ENCODE assay signal across 11 mouse cellular contexts in the genomic region with DNA sequence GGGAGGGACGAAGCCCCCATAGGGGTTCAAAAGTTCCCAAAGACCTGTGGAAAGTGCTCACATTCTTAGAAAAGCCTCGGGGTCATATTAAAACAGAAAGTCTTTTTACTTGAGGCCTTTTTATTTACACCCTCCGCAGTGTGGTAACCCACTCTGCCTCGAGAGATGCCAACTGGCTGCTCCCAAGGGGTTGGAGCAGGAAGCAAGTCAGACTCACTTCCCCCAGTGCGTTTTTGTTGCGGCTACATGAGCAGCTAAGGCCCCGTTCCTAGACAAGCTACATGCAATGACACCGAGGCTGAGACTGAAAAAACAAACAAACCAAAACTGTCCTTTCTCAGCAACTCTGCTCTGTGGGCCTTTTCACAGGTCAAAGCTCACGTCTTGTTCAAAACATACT. TPM values are rescaled to one million over a fixed set of nuclear protein-coding genes. Genes with fewer than 3 reads are reported as not detected.
A peak's percentile ranks its signal among the peaks of the same experiment; 100 is the strongest.
DNase-seq lines count a peak whose midpoint lies in the region; ATAC-seq lines count a peak whose summit lies in the region.
"Had no signal": no experiment of that assay in that cellular context is flagged by ENCODE, and none has a peak within 500 bp of the region (broad histone marks: within the 10 kb centered on the region; RNA-seq: fewer than 3 reads in every experiment).

No protein-coding gene starts in this region.

- H3K36me3 ChIP-seq in liver, embryonic 11.5 days (ENCODE audit: control insufficient read depth, insufficient read depth, low read length): no peaks in the 10 kb centered on the region
- no peaks in the 10 kb centered on the region for H3K36me3 ChIP-seq in liver, embryonic 12.5 days
- no peaks in the 10 kb centered on the region for H3K36me3 ChIP-seq in embryonic facial prominence, embryonic 14.5 days (ENCODE audit: control insufficient read depth, insufficient read depth, low read length)

- no peaks in the 10 kb centered on the region for H3K27me3 ChIP-seq in liver, embryonic 11.5 days (replicated peaks; ENCODE audit: control insufficient read depth, insufficient read depth, low read length)
- peaks cover 10% of the 10 kb centered on the region for H3K27me3 ChIP-seq in liver, embryonic 12.5 days (replicated peaks)
- H3K27me3 ChIP-seq in embryonic facial prominence, embryonic 14.5 days (replicated peaks; ENCODE audit: control insufficient read depth, insufficient read depth, low read length): no peaks in the 10 kb centered on the region

- 64% methylated on average over 9 of the region's 9 CpGs for WGBS in liver, embryonic 11.5 days
- 52% methylated on average over 9 of the region's 9 CpGs for WGBS in liver, embryonic 12.5 days (ENCODE audit: insufficient replicate concordance)
- 40% methylated on average over 9 of the region's 9 CpGs for WGBS in embryonic facial prominence, embryonic 14.5 days

- no peak for ATAC-seq in liver, embryonic 11.5 days (replicated peaks; ENCODE audit: low FRiP score)
- no peak for ATAC-seq in liver, embryonic 12.5 days
- ATAC-seq in embryonic facial prominence, embryonic 14.5 days (ENCODE audit: low read depth): no peak

- no peak overlapping the region; the same call in 1 of the 2 replicates for H3K4me2 ChIP-seq in liver, embryonic 11.5 days
- H3K4me2 ChIP-seq in liver, embryonic 12.5 days: no peak overlapping the region
- H3K4me2 ChIP-seq in embryonic facial prominence, embryonic 14.5 days (ENCODE audit: low read depth, low read length): no peak overlapping the region

- H3K4me1 ChIP-seq in liver, embryonic 11.5 days (replicated peaks; ENCODE audit: control insufficient read depth, insufficient read depth, low read length): peaks cover 31% of the 10 kb centered on the region
- H3K4me1 ChIP-seq in liver, embryonic 12.5 days: peaks cover 67% of the 10 kb centered on the region
- peaks cover 16% of the 10 kb centered on the region for H3K4me1 ChIP-seq in embryonic facial prominence, embryonic 14.5 days (ENCODE audit: control insufficient read depth, insufficient read depth, low read length)

- no peaks in the 10 kb centered on the region for H3K9me3 ChIP-seq in liver, embryonic 11.5 days (ENCODE audit: control insufficient read depth, low read length)
- no peaks in the 10 kb centered on the region for H3K9me3 ChIP-seq in liver, embryonic 12.5 days (replicated peaks)
- no peaks in the 10 kb centered on the region for H3K9me3 ChIP-seq in embryonic facial prominence, embryonic 14.5 days (ENCODE audit: control insufficient read depth, low read length)

- 0 out of 2 replicates have a peak overlapping the region, but pooled peaks have one; percentile 13 for H3K27ac ChIP-seq in liver, embryonic 11.5 days (ENCODE audit: low read depth, low read length)
- no peak overlapping the region for H3K27ac ChIP-seq in liver, embryonic 12.5 days
- H3K27ac ChIP-seq in embryonic facial prominence, embryonic 14.5 days (replicated peaks; ENCODE audit: low read depth, low read length): peak overlapping the region; percentile 33; the same call in 1 of the 2 replicates

- DNase-seq in adrenal gland, postnatal 14 days: peak; percentile 40
- DNase-seq in adrenal gland, postnatal 36 days: no peak
- no peak for DNase-seq in liver, embryonic 11.5 days (ENCODE audit: low spot score)
- DNase-seq in embryonic facial prominence, embryonic 14.5 days (ENCODE audit: low spot score): no peak
- peak; percentile 74 for DNase-seq in naive thymus-derived CD4-positive, alpha-beta T cell, adult 2 months (ENCODE audit: low read depth)
- no peak for DNase-seq in adrenal gland, adult 2 months
- DNase-seq in cerebellum, adult 11-12 months: no peak
- DNase-seq: cerebellum, adult 8-10 months; kidney, adult 11 months; right cerebral cortex, postnatal 4 days had no signal

- no peak overlapping the region for H3K9ac ChIP-seq in liver, embryonic 11.5 days (ENCODE audit: low read depth, low read length)
- no peak overlapping the region for H3K9ac ChIP-seq in liver, embryonic 12.5 days
- no peak overlapping the region for H3K9ac ChIP-seq in embryonic facial prominence, embryonic 14.5 days (ENCODE audit: low read depth, low read length)

- H3K4me3 ChIP-seq in liver, embryonic 11.5 days (ENCODE audit: low read depth, low read length): no peak overlapping the region
- H3K4me3 ChIP-seq in liver, embryonic 12.5 days: no peak overlapping the region
- H3K4me3 ChIP-seq in embryonic facial prominence, embryonic 14.5 days (ENCODE audit: low read depth, low read length): no peak overlapping the region

RNA-seq across cellular contexts. Expression of a gene that starts 8.4 kb away (rescaled TPM):
- 27.7 and 30.8 TPM in 2 replicates for total RNA-seq in adrenal gland, postnatal 14 days (2021)
- 10 to 100 TPM; 31.2 to 38.0 TPM for total RNA-seq in adrenal gland, postnatal 36 days (2021)
- polyA plus RNA-seq in liver, embryonic 11.5 days (2014; fragmentation: Nextera tagmentation; extraction: Ambion mirVana): 26.2 and 28.7 TPM in 2 replicates
- polyA plus RNA-seq in liver, embryonic 12.5 days (2016; fragmentation: Nextera tagmentation; extraction: Ambion mirVana): 17.1 and 17.9 TPM in 2 replicates
- 51.0 and 55.9 TPM in 2 replicates for polyA plus RNA-seq in embryonic facial prominence, embryonic 14.5 days (2014; fragmentation: Nextera tagmentation; extraction: Ambion mirVana)
- 10 to 100 TPM; 19.9 to 34.0 TPM for total RNA-seq in adrenal gland, adult 2 months (2021)
- polyA plus RNA-seq in adrenal gland, adult 2 months (2012; rRNA removed): 25.1 and 39.2 TPM in 2 replicates

RNA-seq across cellular contexts. Expression of a gene that starts 53.5 kb away (rescaled TPM):
- total RNA-seq in adrenal gland, postnatal 14 days (2021): 80.3 and 82.7 TPM in 2 replicates
- total RNA-seq in adrenal gland, postnatal 36 days (2021): 10 to 100 TPM; 67.0 to 83.7 TPM
- 32.6 and 35.5 TPM in 2 replicates for polyA plus RNA-seq in liver, embryonic 11.5 days (2014; fragmentation: Nextera tagmentation; extraction: Ambion mirVana)
- 24.5 and 27.8 TPM in 2 replicates for polyA plus RNA-seq in liver, embryonic 12.5 days (2016; fragmentation: Nextera tagmentation; extraction: Ambion mirVana)
- polyA plus RNA-seq in embryonic facial prominence, embryonic 14.5 days (2014; fragmentation: Nextera tagmentation; extraction: Ambion mirVana): 47.3 and 53.7 TPM in 2 replicates
- 10 to 100 TPM; 66.1 to 71.3 TPM for total RNA-seq in adrenal gland, adult 2 months (2021)
- polyA plus RNA-seq in adrenal gland, adult 2 months (2012; rRNA removed): 10.9 and 11.3 TPM in 2 replicates

RNA-seq across cellular contexts. Expression of a gene that starts 59.1 kb away (rescaled TPM):
- total RNA-seq in adrenal gland, postnatal 14 days (2021): 45.6 and 48.0 TPM in 2 replicates
- 10 to 100 TPM; 54.7 to 60.2 TPM for total RNA-seq in adrenal gland, postnatal 36 days (2021)
- polyA plus RNA-seq in liver, embryonic 11.5 days (2014; fragmentation: Nextera tagmentation; extraction: Ambion mirVana): 13.3 and 14.0 TPM in 2 replicates
- polyA plus RNA-seq in liver, embryonic 12.5 days (2016; fragmentation: Nextera tagmentation; extraction: Ambion mirVana): 6.7 and 6.8 TPM in 2 replicates
- 39.5 and 41.7 TPM in 2 replicates for polyA plus RNA-seq in embryonic facial prominence, embryonic 14.5 days (2014; fragmentation: Nextera tagmentation; extraction: Ambion mirVana)
- total RNA-seq in adrenal gland, adult 2 months (2021): 10 to 100 TPM; 60.0 to 62.2 TPM
- 27.4 and 34.4 TPM in 2 replicates for polyA plus RNA-seq in adrenal gland, adult 2 months (2012; rRNA removed)

Comparison
In these comparisons a context has a peak if more than half of its experiments do, and no peak if none do; other contexts are left out.
1. DNase-seq: peak in adrenal gland, postnatal 14 days (single experiment) and naive thymus-derived CD4-positive, alpha-beta T cell, adult 2 months (single experiment); none in adrenal gland, postnatal 36 days (0 of 2), liver, embryonic 11.5 days (single experiment), embryonic facial prominence, embryonic 14.5 days (single experiment), adrenal gland, adult 2 months (single experiment) and cerebellum, adult 11-12 months (single experiment).